Comparison of ENCODE assay signal across 8 mouse cellular contexts in the genomic region with DNA sequence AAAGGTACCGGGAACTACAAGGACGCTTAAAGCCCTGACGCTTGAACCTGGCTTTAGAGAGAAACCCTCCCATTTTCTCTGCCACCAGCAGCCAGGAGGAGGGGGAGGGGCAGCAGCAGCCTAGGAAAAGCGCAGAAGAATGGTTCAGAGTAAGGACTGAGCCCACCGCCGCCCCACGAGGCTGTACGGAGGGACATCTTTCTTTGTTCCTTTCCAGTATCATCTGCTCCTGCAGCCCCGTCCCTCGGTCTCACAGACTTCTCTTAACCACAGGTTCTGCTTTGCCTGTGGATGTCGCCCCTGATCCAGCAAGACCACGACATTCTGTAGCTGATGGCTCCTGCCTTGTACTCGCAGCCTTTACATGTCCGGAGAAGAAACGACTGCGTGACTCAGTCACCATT. TPM values are rescaled to one million over a fixed set of nuclear protein-coding genes. Genes with fewer than 3 reads are reported as not detected.
DNase-seq lines count a peak whose midpoint lies in the region; ATAC-seq lines count a peak whose summit lies in the region.

No protein-coding gene starts in this region.

- DNase-seq in left cerebral cortex, adult 18-20 months (ENCODE audit: low spot score in 2 of 2) = peak; percentile 41 to 44
- DNase-seq in left cerebral cortex, adult 11 months (ENCODE audit: low spot score) = no peak
- DNase-seq in embryonic facial prominence, embryonic 14.5 days (ENCODE audit: low spot score) = peak; percentile 43
- peak; percentile 78 for DNase-seq in intestine, embryonic 14.5 days (ENCODE audit: low spot score)
- peak; percentile 17 for DNase-seq in lung, postnatal 14 days
- DNase-seq in right cerebral cortex, postnatal 4 days = peak; percentile 81
- DNase-seq in ovary, adult 18-20 months (ENCODE audit: low spot score) = no peak

- ATAC-seq in cerebellum, adult (ENCODE audit: insufficient number of reproducible peaks, low FRiP score, low TSS enrichment) = 0 out of 2 replicates have a peak, but pooled peaks have one; percentile 43
- peak; percentile 45 for ATAC-seq in embryonic facial prominence, embryonic 14.5 days (ENCODE audit: low read depth)
- peak; percentile 47; the same call in 1 of the 2 replicates for ATAC-seq in intestine, embryonic 14.5 days (replicated peaks; ENCODE audit: low FRiP score, low TSS enrichment, low read depth)

- peak overlapping the region; percentile 39 for H3K4me3 ChIP-seq in embryonic facial prominence, embryonic 14.5 days (ENCODE audit: low read depth, low read length)
- peak overlapping the region; percentile 42 for H3K4me3 ChIP-seq in intestine, embryonic 14.5 days (ENCODE audit: low read depth, low read length)

- 0 out of 2 replicates have a peak, but pooled peaks cover 7% of the 10 kb centered on the region for H3K4me1 ChIP-seq in embryonic facial prominence, embryonic 14.5 days (ENCODE audit: control insufficient read depth, insufficient read depth, low read length)
- peaks cover 14% of the 10 kb centered on the region for H3K4me1 ChIP-seq in intestine, embryonic 14.5 days (replicated peaks; ENCODE audit: control insufficient read depth, insufficient read depth, low read length)

- H3K27me3 ChIP-seq in embryonic facial prominence, embryonic 14.5 days (replicated peaks; ENCODE audit: control insufficient read depth, insufficient read depth, low read length) = no peaks in the 10 kb centered on the region; the same call in 1 of the 2 replicates
- no peaks in the 10 kb centered on the region for H3K27me3 ChIP-seq in intestine, embryonic 14.5 days (replicated peaks; ENCODE audit: control insufficient read depth, insufficient read depth, low read length)

- H3K9me3 ChIP-seq in embryonic facial prominence, embryonic 14.5 days (ENCODE audit: control insufficient read depth, low read length) = no peaks in the 10 kb centered on the region
- H3K9me3 ChIP-seq in intestine, embryonic 14.5 days (ENCODE audit: control insufficient read depth, low read length) = no peaks in the 10 kb centered on the region

- 2% methylated on average over 15 of the region's 16 CpGs for WGBS in embryonic facial prominence, embryonic 14.5 days
- WGBS in intestine, embryonic 14.5 days = 1% methylated on average over 16 of the region's 16 CpGs

- peak overlapping the region; percentile 84 for H3K4me2 ChIP-seq in embryonic facial prominence, embryonic 14.5 days (ENCODE audit: low read depth, low read length)
- H3K4me2 ChIP-seq in intestine, embryonic 14.5 days (ENCODE audit: low read length) = peak overlapping the region; percentile 96

- H3K27ac ChIP-seq in embryonic facial prominence, embryonic 14.5 days (replicated peaks; ENCODE audit: low read depth, low read length) = no peak overlapping the region
- H3K27ac ChIP-seq in intestine, embryonic 14.5 days (ENCODE audit: low read depth) = no peak overlapping the region

- peak overlapping the region; percentile 63 for H3K9ac ChIP-seq in embryonic facial prominence, embryonic 14.5 days (ENCODE audit: low read depth, low read length)
- H3K9ac ChIP-seq in intestine, embryonic 14.5 days (ENCODE audit: low read length) = peak overlapping the region; percentile 44

- H3K36me3 ChIP-seq in embryonic facial prominence, embryonic 14.5 days (ENCODE audit: control insufficient read depth, insufficient read depth, low read length) = no peaks in the 10 kb centered on the region
- H3K36me3 ChIP-seq in intestine, embryonic 14.5 days (ENCODE audit: control insufficient read depth, insufficient read depth, low read length) = no peaks in the 10 kb centered on the region

RNA-seq across cellular contexts. Expression of gene Zap70, which starts 23.6 kb away (rescaled TPM):
- 1 to 10 TPM; 1.3 to 2.1 TPM for total RNA-seq in left cerebral cortex, adult 18-20 months (2021)
- polyA plus RNA-seq in embryonic facial prominence, embryonic 14.5 days (2014; fragmentation: Nextera tagmentation; extraction: Ambion mirVana) = 0.36 and 0.67 TPM in 2 replicates
- polyA plus RNA-seq in intestine, embryonic 14.5 days (2014; fragmentation: Nextera tagmentation; extraction: Ambion mirVana) = 0.46 and 0.72 TPM in 2 replicates

Comparison
In these comparisons a context has a peak if more than half of its experiments do, and no peak if none do; other contexts are left out.
1. DNase-seq: peak in left cerebral cortex, adult 18-20 months (2 of 2), embryonic facial prominence, embryonic 14.5 days (single experiment), intestine, embryonic 14.5 days (single experiment), lung, postnatal 14 days (single experiment) and right cerebral cortex, postnatal 4 days (single experiment); none in left cerebral cortex, adult 11 months (single experiment) and ovary, adult 18-20 months (single experiment).
2. Peak in every context shown above with its lines, with median percentiles within 50 percentile points of each other: ATAC-seq.